Mouse (Mus musculus) layer of hippocampus, adult 11-12 months (tissue): ENCODE data around the gene Tcl1.
A peak's percentile ranks its signal among the peaks of the same experiment; 100 is the strongest.
"Not testable (repeated sequence)": the region's sequence is repeated elsewhere in the genome, so short reads cannot be mapped to it uniquely, and the experiment has no call there.

ENCODE experiments used
- DNase-seq: peaks from one replicate; pipeline ENCODE4 v3.0.0; 2022; ENCODE audit warnings: low spot score

Gene Tcl1

GRCm38 (mm10) chr12:105181040-105181644, 41.5 kb downstream of the Tcl1 start:
- DNase-seq: not testable (repeated sequence)

- not testable (repeated sequence) for DNase-seq
Measured at GRCm38 (mm10) chr12:105176044-105176443, 46.5 kb downstream of the Tcl1 start, which contains the start of gene Tcl1b5. Tcl1b5 (plus strand) TSS chr12:105176344.

- peak; percentile 47 for DNase-seq
Measured at GRCm38 (mm10) chr12:105174318-105174717, 48.3 kb downstream of the Tcl1 start.

GRCm38 (mm10) chr12:105173366-105173765, 49.2 kb downstream of the Tcl1 start:
- DNase-seq: no peak
